Mouse (Mus musculus) neutrophil, adult 65 days (primary cell): Measurements from ENCODE around the gene Mup4. TPM values are rescaled to one million over a fixed set of nuclear protein-coding genes. Genes with fewer than 3 reads are reported as not detected.

Source experiments
- total RNA-seq: library from RNA; stranded (reverse); gene quantifications from 2 replicates; pipeline ENCODE4 v1.2.4, GENCODE M21; 2023

Gene Mup4
- not detected in 2 replicates for total RNA-seq

GRCm38 (mm10) chr4:59960610-59961009 is at the start of gene Mup4:
Mup4 (minus strand) TSS chr4:59960710.

GRCm38 (mm10) chr4:59963405-59964344 is 3.2 kb upstream of the Mup4 start, which contains the start of gene Mup6:
Mup6 (plus strand) TSS chr4:59964294.

DNA sequence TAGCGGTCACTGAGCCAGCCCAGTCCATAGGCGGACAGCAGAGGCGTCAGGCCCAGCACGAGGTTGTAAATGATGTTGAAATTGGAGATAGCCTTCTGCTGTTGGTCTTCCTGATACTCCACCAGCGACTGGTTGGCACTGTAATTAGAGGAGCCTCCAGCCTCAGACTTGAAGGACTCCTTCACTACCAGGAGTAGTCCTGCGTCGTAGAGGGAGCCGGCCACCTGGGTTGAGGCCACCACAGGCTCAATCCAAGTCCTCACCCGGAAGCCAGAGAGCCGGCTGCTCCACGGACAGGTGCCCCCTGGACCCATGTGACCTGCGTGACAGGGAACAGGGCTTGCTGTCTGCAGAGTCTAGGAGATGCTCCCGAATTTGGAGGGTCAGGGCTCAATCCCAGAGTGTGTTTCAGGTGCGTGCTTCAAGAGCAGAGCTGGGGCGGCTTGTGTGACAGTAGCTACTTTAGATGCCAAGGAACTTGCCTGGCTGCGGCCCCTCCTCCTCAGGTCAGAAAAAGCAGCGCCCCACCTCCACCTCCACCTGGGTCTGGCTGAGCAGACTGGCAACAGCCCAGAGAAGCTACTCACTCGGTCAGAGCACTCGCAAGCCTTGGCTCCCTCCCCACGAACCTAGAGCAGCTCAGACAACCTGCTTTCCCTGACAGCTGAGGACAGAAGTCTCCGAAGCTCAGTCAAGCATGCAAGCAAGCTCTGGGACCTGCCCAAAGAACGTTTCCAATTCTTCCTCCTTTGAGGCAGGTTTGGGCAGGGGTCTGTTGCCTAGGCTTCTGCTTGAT is 45.7 kb downstream of the Mup4 start, which contains the start of gene Slc46a2:
TSS of gene Slc46a2 (minus strand) at position 449 of the 796 bp plus-strand sequence.

Other genes starting within 250 kb of the Mup4 start
- 27.8 and 31.9 TPM in 2 replicates for gene Inip, start 159.1 kb downstream of the Mup4 start, total RNA-seq
- 12.7 and 21.9 TPM in 2 replicates for gene Snx30, start 154.9 kb downstream of the Mup4 start, total RNA-seq
- gene Slc46a2, start 45.7 kb downstream of the Mup4 start, total RNA-seq, result not detected in 2 replicates
- not detected in 2 replicates for gene Mup6, start 3.6 kb upstream of the Mup4 start, total RNA-seq
- gene Mup7, start 109.8 kb upstream of the Mup4 start, total RNA-seq, result not detected in 2 replicates
- not detected in 2 replicates for gene Mup2, start 193.6 kb upstream of the Mup4 start, total RNA-seq